Mouse (Mus musculus) midbrain, embryonic 13.5 days (tissue): ENCODE measurements around the gene Pigh. TPM values are rescaled to one million over a fixed set of nuclear protein-coding genes. Genes with fewer than 3 reads are reported as not detected.

Source experiments
- ATAC-seq: fragments of 200-750 bp; cut with Nextera tagmentation; 2 replicates; pipeline ENCODE4 v1.8.0; 2017; ENCODE audit warnings: mild to moderate bottlenecking, moderate TSS enrichment, moderate library complexity
- H3K27ac ChIP-seq: fragments of 300-500 bp; sonication (generic); 2 replicates; pipeline ENCODE4 v1.5.1; 2015; ENCODE audit warnings: inconsistent platforms, mild to moderate bottlenecking, moderate library complexity
- H3K27me3 ChIP-seq: fragments of 300-500 bp; sonication (generic); 2 replicates; pipeline ENCODE4 v1.6.1; 2015; ENCODE audit warnings: mild to moderate bottlenecking, inconsistent platforms
- H3K36me3 ChIP-seq: fragments of 300-500 bp; sonication (generic); 2 replicates; pipeline ENCODE4 v1.6.1; 2015; ENCODE audit warnings: mild to moderate bottlenecking, inconsistent platforms
- H3K4me1 ChIP-seq: fragments of 300-500 bp; sonication (generic); replicated peaks from 2 replicates; pipeline ENCODE4 v1.6.1; 2015; ENCODE audit warnings: inconsistent platforms
- H3K4me2 ChIP-seq: fragments of 300-500 bp; sonication (generic); replicated peaks from 2 replicates; pipeline ENCODE4 v1.6.1; 2015; ENCODE audit warnings: moderate library complexity, mild to moderate bottlenecking, inconsistent platforms
- H3K4me3 ChIP-seq: fragments of 300-500 bp; sonication (generic); replicated peaks from 2 replicates; pipeline ENCODE4 v1.5.1; 2015; ENCODE audit warnings: mild to moderate bottlenecking, inconsistent platforms
- H3K9ac ChIP-seq: fragments of 300-500 bp; sonication (generic); replicated peaks from 2 replicates; pipeline ENCODE4 v1.6.1; 2015; ENCODE audit warnings: mild to moderate bottlenecking, inconsistent platforms
- H3K9me3 ChIP-seq: fragments of 300-500 bp; sonication (generic); 2 replicates; pipeline ENCODE4 v1.6.1; 2016; ENCODE audit warnings: mild to moderate bottlenecking, inconsistent platforms
- WGBS: fragments of 180-500 bp; shearing (Covaris S2); methylation state at CpG from one replicate; pipeline ENCODE4 v1.1.7; 2015; 5-methylcytosine and 5-hydroxymethylcytosine counted together
- polyA plus RNA-seq: library from polyadenylated mRNA; unstranded; fragments of >200 nt; fragmentation: Nextera tagmentation; extraction: Ambion mirVana; gene quantifications from 2 replicates; pipeline ENCODE4 v1.2.1, GENCODE M21; 2015

Pigh gene
- 25.3 and 26.4 TPM in 2 replicates for polyA plus RNA-seq

DNA sequence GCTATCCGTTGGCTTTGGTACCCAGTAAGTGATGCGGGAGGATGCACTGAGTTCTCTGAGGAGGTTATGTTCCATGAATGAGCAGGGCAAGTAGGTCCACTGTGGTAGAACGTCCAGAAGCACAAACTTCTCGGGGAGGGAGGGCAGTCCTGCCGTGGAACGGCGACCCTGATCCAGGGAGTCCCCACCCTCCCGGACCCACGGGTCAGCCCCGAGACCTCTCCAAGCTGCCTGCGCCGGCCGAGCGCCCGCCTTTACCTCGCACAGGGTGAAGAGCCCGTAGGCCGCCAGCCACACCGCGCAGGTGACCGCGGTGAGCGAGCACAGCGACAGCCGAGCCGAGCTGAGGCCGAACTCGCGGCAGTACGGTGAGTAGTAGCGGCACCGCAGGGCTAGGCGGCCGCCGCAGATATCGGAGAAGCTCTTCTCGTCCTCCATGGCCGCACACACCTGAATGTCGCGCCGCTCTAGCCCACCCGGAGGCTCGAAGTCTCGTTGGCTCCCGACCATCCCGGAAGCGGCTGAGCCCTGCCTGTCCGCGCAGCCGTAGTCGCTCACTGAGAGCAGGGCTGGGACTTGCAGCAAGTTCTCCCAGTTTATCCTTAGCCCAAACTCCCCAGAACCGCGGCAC lies at the start of gene Pigh:
TSS of gene Pigh (minus strand) at position 470 of the 631 bp plus-strand sequence.
- Histone ChIP-seq H3K27me3 (no peaks in the 10 kb centered on the region), H3K36me3 (peaks cover 11% of the 10 kb centered on the region), H3K4me3 (peak within 1 kb of the TSS; percentile 65), H3K9ac (peak within 1 kb of the TSS; percentile 86), H3K4me2 (peak within 1 kb of the TSS; percentile 70), H3K4me1 (peaks cover 21% of the 10 kb centered on the region), H3K9me3 (no peaks in the 10 kb centered on the region), H3K27ac (peak within 1 kb of the TSS; percentile 64; the same call in 1 of the 2 replicates)
- ATAC-seq, result peak; percentile 99
- WGBS, result under 1% methylated on average over 49 of the region's 53 CpGs

DNA sequence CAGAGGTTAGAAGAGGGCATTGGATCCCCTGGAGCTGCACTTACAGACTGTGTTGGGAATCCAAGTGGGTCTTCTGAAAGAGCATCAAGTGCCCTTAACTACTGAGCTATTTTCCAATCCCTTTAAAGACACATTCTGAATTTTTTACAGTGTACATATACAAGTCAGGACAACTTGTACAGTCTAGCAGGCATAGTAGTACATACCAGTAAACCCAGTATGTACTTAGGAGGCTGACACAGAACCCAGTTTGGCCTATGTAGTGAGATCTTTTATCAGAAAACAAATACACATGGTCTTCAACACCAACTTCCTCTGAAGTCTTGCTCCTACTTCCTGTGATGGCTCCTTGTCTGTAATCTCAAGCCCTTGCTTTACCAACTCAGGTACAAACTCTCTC lies 49.5 kb upstream of the Pigh start:
- Histone ChIP-seq H3K4me3 (no peak overlapping the region), H3K27me3 (peaks cover 6% of the 10 kb centered on the region; the same call in 1 of the 2 replicates), H3K4me2 (no peak overlapping the region), H3K4me1 (no peaks in the 10 kb centered on the region), H3K27ac (no peak overlapping the region), H3K9ac (no peak overlapping the region), H3K9me3 (no peaks in the 10 kb centered on the region), H3K36me3 (no peaks in the 10 kb centered on the region)
- ATAC-seq, result no peak

DNA sequence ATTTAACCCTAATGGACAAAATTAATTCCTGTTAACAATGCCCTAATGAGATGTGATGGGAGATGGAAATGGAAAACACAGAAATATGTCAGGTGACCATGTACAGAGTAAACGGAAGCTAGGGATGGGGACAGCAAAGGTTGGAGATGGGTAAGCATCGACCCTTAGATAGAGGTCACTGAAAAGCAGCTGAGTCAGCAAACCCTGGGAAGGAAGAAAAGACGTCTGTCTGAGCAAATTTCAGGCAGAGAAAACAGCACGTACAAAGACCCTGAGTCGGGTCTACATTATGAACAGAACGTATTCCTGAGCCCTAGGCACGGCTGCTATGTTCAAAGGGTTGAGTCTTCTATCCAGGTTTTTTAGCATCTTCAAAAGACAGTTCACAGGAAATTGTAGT lies 47.5 kb upstream of the Pigh start:
- no peak overlapping the region for H3K4me3 ChIP-seq
- no peak overlapping the region for H3K4me2 ChIP-seq
- no peak overlapping the region for H3K9ac ChIP-seq
- peaks cover 25% of the 10 kb centered on the region for H3K27me3 ChIP-seq
- H3K27ac ChIP-seq, result no peak overlapping the region
- peaks cover under 1% of the 10 kb centered on the region for H3K4me1 ChIP-seq
- H3K36me3 ChIP-seq, result no peaks in the 10 kb centered on the region
- WGBS, result 78% methylated on average over 7 of the region's 7 CpGs
- no peak for ATAC-seq
- no peaks in the 10 kb centered on the region for H3K9me3 ChIP-seq

DNA sequence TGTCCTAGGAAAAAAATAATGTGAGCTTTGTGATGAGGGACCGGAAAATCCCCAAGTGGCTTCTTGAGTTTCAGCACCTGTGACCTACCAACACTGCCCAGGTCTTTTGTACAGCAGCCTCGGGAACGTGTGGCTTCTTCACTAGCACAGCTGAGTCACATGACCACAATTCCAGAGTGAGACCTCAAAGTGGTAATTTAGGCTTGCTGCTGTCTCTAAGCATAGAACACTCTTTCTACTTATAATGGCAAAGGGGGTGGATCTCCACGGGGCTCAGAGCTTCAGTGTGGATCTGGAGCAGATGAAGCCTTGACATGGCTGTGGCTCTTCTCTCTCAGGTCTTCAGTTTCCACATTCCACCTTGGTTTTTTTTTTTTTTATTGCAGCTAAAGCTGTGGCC lies 45.7 kb upstream of the Pigh start:
- Histone ChIP-seq H3K27me3 (peaks cover 43% of the 10 kb centered on the region), H3K9me3 (no peaks in the 10 kb centered on the region), H3K4me3 (no peak overlapping the region), H3K27ac (no peak overlapping the region), H3K9ac (no peak overlapping the region), H3K4me2 (no peak overlapping the region), H3K36me3 (no peaks in the 10 kb centered on the region), H3K4me1 (peaks cover 15% of the 10 kb centered on the region)
- ATAC-seq, result no peak
- 51% methylated on average over 4 of the region's 4 CpGs for WGBS

DNA sequence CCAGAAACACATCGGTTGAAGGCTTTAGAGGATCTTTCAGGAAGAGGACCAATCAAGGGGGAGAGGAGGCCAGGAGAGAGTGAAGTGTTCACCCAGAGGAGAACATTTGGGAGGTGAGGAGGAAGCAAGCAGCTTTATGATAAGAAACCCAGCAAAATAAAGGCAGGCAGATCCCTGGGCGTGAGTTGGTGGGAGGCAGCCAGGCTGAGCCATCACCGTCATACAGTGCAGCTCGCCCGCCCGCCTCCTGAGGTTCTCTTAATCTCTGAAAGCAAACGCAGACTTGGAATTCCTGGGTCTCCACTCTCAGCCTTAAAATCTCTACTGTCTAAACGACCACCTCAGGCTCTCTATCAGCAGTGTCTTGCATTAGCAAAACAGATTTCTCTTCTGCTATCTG lies 45.2 kb upstream of the Pigh start:
- no peak overlapping the region for H3K9ac ChIP-seq
- H3K27ac ChIP-seq, result no peak overlapping the region
- no peak overlapping the region for H3K4me2 ChIP-seq
- no peak overlapping the region for H3K4me3 ChIP-seq
- no peaks in the 10 kb centered on the region for H3K9me3 ChIP-seq
- peaks cover 45% of the 10 kb centered on the region for H3K27me3 ChIP-seq
- peaks cover 15% of the 10 kb centered on the region for H3K4me1 ChIP-seq
- no peak for ATAC-seq
- WGBS, result 39% methylated on average over 8 of the region's 8 CpGs
- no peaks in the 10 kb centered on the region for H3K36me3 ChIP-seq

DNA sequence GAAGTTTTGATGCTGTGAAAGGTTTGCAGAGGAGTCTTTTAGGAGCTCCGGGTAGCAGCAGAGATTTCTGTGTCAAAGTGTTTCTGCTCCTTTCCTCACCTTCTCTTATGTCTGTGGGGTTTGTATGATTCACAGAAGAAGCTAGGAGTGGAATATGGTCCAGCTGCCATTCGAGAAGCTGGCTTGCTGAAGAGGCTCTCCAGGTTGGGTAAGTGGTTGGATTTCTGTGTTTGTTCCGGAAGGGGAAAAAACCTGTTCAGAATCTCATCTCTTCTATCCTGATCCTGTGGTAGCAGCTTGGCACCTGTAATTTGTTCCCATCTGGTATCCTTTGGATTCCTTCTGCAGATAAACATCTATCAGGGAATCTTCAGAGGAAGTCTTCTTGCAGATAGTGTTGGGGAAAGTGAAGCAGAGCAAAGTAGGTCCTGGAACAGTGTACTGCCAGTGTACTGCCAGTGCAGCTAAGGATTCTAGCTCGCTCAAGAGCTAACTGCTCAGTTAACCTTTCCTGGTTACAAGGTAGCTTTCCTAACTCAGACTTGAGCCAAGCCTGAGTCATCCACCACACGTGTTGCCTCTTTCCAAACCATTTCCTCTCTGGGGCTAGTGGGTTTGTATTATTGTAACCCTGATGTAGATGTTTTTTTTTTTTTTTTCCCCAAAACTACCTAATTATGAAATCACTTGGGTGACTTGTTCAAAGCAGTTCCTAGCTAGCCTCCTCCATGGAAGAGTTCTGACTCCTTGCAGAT lies 42.4 kb upstream of the Pigh start:
- H3K27me3 ChIP-seq, result peaks cover 49% of the 10 kb centered on the region

DNA sequence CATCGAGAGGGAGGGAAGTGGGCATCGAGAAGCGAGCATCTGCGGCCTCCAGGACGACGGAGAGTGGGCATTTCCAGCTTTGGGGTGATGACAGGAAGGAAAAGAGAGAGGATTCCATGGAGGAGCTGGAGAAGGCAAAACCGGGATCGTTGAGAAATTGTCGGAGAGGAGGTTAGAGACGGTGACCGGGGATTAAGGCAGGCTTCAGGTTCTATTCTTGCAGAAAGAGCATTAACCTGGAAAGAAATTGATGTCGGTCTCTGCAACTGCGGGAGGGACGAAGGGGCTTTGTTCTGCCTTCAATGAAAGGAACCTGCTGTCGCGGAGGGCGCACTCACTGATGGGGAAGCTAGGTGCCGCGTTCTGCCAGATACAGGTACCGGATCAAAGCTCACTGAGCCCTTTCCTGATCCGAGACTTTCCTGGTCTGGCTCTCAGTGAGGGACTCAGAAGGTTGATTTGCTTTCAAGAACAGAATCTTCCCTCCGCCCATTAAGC lies 41.8 kb upstream of the Pigh start:
- Histone ChIP-seq H3K4me3 (peak overlapping the region; percentile 47), H3K36me3 (no peaks in the 10 kb centered on the region), H3K4me1 (peaks cover 15% of the 10 kb centered on the region), H3K4me2 (peak overlapping the region; percentile 68), H3K27me3 (peaks cover 49% of the 10 kb centered on the region), H3K27ac (no peak overlapping the region), H3K9me3 (no peaks in the 10 kb centered on the region), H3K9ac (peak overlapping the region; percentile 63)
- no peak for ATAC-seq
- WGBS, result 1% methylated on average over 22 of the region's 22 CpGs

More for the DNA sequence above, 42.4 kb upstream of the Pigh start:
- no peak overlapping the region for H3K27ac ChIP-seq
- H3K4me2 ChIP-seq, result peak overlapping the region; percentile 68
- peaks cover 15% of the 10 kb centered on the region for H3K4me1 ChIP-seq
- 37% methylated on average over 5 of the region's 5 CpGs for WGBS
- no peaks in the 10 kb centered on the region for H3K9me3 ChIP-seq
- peak overlapping the region; percentile 63 for H3K9ac ChIP-seq
- H3K4me3 ChIP-seq, result peak overlapping the region; percentile 47
- no peak for ATAC-seq
- H3K36me3 ChIP-seq, result no peaks in the 10 kb centered on the region

DNA sequence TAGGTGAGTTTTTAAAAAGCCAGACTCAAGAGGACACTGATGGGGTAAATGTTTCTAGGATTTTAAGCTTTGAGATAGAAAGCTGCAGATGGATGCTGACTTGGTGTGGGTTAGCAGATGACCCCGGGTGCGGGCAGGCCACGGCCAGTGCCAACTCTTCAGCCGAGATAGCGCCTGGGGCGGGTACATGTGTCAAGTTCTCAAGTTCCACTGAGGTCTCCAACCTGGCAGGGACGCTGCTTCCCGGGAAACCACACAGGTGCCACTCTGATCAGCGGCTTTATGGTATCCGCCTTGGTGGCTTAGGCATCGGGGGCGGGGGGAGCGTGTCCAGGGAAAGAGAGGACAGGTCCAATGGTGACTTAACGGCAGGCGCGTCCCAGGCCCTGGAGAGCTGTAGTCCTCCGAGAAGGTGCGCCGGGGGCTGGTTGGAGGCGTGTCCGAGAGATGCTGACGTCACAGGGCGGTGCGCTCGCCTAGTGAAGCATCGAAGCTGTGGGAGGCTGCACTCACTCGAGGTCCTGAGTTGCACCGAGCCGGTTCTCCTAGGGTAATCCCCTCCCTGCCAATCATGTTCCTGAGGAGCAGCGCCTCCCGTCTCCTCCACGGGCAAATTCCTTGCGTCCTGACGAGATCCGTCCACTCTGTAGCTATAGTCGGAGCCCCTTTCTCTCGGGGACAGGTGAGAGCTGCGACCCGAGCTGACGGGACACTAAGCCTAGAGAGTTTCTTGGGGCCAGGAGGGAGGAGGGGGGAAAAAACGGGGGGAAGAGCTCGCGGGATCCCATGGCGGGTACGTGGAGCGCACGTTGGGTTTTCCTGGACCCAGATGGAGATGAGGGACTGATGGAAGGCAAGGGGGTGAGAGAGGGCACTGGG lies 41.1 kb upstream of the Pigh start, which contains the start of gene Arg2:
TSS of gene Arg2 (plus strand) at position 479 of the 879 bp plus-strand sequence.
- under 1% methylated on average over 47 of the region's 47 CpGs for WGBS
- ATAC-seq, result peak; percentile 96
- 0 out of 2 replicates have a peak within 1 kb of the TSS, but pooled peaks have one; percentile 5 for H3K27ac ChIP-seq

DNA sequence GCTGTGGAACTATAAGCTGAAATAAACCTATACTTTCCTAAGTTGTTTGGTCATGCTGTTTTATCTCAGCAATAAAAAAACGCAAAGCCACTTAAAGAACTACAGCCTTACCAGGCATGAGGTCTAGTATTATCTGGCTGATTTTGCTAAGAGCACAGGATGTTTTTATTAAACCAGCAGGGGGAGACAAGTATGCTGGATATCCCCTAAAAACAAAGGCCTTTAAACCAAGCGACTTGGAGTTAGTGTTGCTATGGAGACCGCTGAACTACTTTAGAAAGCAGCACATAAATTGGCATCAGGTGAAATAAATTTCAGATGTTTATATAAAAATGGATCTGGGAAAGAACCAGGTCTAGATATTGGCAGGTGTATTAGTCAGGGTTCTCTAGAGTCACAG lies 33.4 kb upstream of the Pigh start:
- no peak overlapping the region for H3K27ac ChIP-seq
- H3K36me3 ChIP-seq, result no peaks in the 10 kb centered on the region
- no peak overlapping the region for H3K4me3 ChIP-seq
- H3K9ac ChIP-seq, result no peak overlapping the region
- H3K4me2 ChIP-seq, result no peak overlapping the region
- H3K4me1 ChIP-seq, result no peaks in the 10 kb centered on the region
- ATAC-seq, result no peak
- WGBS, result 31% methylated on average over 3 of the region's 3 CpGs
- no peaks in the 10 kb centered on the region for H3K27me3 ChIP-seq
- no peaks in the 10 kb centered on the region for H3K9me3 ChIP-seq

More for the DNA sequence above, 41.1 kb upstream of the Pigh start, which contains the start of gene Arg2:
- Histone ChIP-seq H3K4me3 (peak within 1 kb of the TSS; percentile 47), H3K36me3 (no peaks in the 10 kb centered on the region), H3K4me1 (peaks cover 15% of the 10 kb centered on the region), H3K9ac (peak within 1 kb of the TSS; percentile 63), H3K9me3 (no peaks in the 10 kb centered on the region), H3K27me3 (peaks cover 49% of the 10 kb centered on the region), H3K4me2 (peak within 1 kb of the TSS; percentile 68)

DNA sequence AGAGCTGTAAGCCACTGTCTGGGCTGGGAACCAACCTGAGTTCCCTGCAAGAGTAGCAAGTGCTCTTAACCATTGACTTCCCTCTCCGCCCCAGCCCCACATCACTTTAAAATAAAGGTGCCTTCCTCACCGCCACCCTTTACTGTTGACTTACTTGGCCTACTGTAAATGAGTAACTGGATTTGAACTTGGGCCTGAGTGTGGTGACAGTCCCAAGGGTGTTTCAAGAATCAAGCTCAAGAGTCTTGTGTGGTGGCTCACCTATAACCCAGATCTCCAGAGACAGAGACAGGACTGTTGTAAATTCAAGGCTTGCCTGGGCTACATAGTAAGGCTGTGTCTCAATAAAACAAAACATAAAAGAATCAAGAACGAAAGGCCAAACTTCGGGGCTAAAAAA lies 29.5 kb upstream of the Pigh start:
- Histone ChIP-seq H3K9ac (no peak overlapping the region), H3K4me1 (no peaks in the 10 kb centered on the region), H3K36me3 (no peaks in the 10 kb centered on the region), H3K27me3 (no peaks in the 10 kb centered on the region), H3K27ac (no peak overlapping the region), H3K4me2 (no peak overlapping the region), H3K9me3 (no peaks in the 10 kb centered on the region), H3K4me3 (no peak overlapping the region)
- ATAC-seq, result no peak
- 93% methylated on average over 4 of the region's 4 CpGs for WGBS

DNA sequence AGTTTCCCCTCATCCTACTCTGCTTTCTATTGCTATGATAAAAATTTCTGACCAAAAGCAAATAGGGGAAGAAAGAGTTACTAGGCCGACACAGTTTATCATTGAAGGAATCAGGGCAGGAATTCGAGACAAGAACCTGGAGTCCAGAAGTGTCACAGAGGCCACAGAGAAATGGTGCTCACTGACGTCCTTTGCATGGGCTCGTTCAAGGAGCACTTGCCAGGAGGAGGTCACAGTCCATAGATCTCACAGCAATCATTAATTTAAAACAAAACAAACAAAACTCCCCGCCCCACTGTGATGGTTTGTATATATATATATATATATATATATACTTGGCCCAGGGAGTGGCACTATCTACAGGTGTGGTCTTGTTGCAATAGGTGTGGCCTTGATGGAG lies 15.9 kb upstream of the Pigh start:
- Histone ChIP-seq H3K4me3 (no peak overlapping the region), H3K4me1 (no peaks in the 10 kb centered on the region), H3K27ac (no peak overlapping the region), H3K27me3 (0 out of 2 replicates have a peak, but pooled peaks cover 2% of the 10 kb centered on the region), H3K36me3 (no peaks in the 10 kb centered on the region), H3K4me2 (no peak overlapping the region), H3K9ac (no peak overlapping the region), H3K9me3 (no peaks in the 10 kb centered on the region)
- WGBS, result 91% methylated on average over 5 of the region's 5 CpGs
- ATAC-seq, result no peak
